Mouse (Mus musculus) layer of hippocampus, adult 8-10 months (tissue): ENCODE measurements around the gene Rims4. TPM values are rescaled to one million over a fixed set of nuclear protein-coding genes. Genes with fewer than 3 reads are reported as not detected.
A peak's percentile ranks its signal among the peaks of the same experiment; 100 is the strongest.

Experiments
- DNase-seq, 2 experiments: peaks; one replicate each; pipeline ENCODE4 v3.0.0; 2022; ENCODE audit warnings: low spot score in 2 of 2
- total RNA-seq, 4 experiments: library from RNA; stranded (reverse); gene quantifications; 2 replicates each; pipeline ENCODE4 v1.2.4; 2022

Gene Rims4
- total RNA-seq, 4 experiments from 2014 or later: 34.0 to 50.8 (median 41.7) TPM

GRCm38 (mm10) chr2:163871266-163871665 is 47.2 kb downstream of the Rims4 start:
- no peak for DNase-seq

GRCm38 (mm10) chr2:163869783-163870182 is 48.7 kb downstream of the Rims4 start:
- DNase-seq: no peak

GRCm38 (mm10) chr2:163866061-163866460 is 52.4 kb downstream of the Rims4 start:
- DNase-seq: no peak

GRCm38 (mm10) chr2:163865311-163865710 is 53.2 kb downstream of the Rims4 start:
- DNase-seq: no peak

- DNase-seq: peak in 1 of 2 experiments; percentile 48
Observed at GRCm38 (mm10) chr2:163858254-163858947, 60.1 kb downstream of the Rims4 start.

- no peak for DNase-seq
Observed at GRCm38 (mm10) chr2:163857233-163857632, 61.2 kb downstream of the Rims4 start.

- DNase-seq: no peak
Observed at GRCm38 (mm10) chr2:163853461-163853901, 65.0 kb downstream of the Rims4 start, which contains the start of gene Kcnk15. TSS of gene Kcnk15 (plus strand) at chr2:163853651.

GRCm38 (mm10) chr2:163842043-163842442 is 76.4 kb downstream of the Rims4 start:
- DNase-seq: no peak

- DNase-seq: peak in 1 of 2 experiments; percentile 39
Observed at GRCm38 (mm10) chr2:163839519-163839918, 79.0 kb downstream of the Rims4 start.

GRCm38 (mm10) chr2:163838043-163838442 is 80.4 kb downstream of the Rims4 start:
- DNase-seq: peak; percentile 48 to 86

- no peak for DNase-seq
Observed at GRCm38 (mm10) chr2:163831163-163831562, 87.3 kb downstream of the Rims4 start.

GRCm38 (mm10) chr2:163826494-163826893 is 92.0 kb downstream of the Rims4 start:
- no peak for DNase-seq

- DNase-seq: no peak
Observed at GRCm38 (mm10) chr2:163825861-163826260, 92.6 kb downstream of the Rims4 start.

- no peak for DNase-seq
Observed at GRCm38 (mm10) chr2:163823771-163824170, 94.7 kb downstream of the Rims4 start.

GRCm38 (mm10) chr2:163823248-163823647 is 95.2 kb downstream of the Rims4 start:
- DNase-seq: peak in 1 of 2 experiments; percentile 36

GRCm38 (mm10) chr2:163820607-163821006 is 97.9 kb downstream of the Rims4 start, which contains the start of gene Ccn5:
TSS of gene Ccn5 (plus strand) at chr2:163820861.
- no peak for DNase-seq

GRCm38 (mm10) chr2:163814739-163815465 is 103.6 kb downstream of the Rims4 start:
- no peak for DNase-seq

GRCm38 (mm10) chr2:163813077-163813476 is 105.4 kb downstream of the Rims4 start:
- no peak for DNase-seq
